Comparison of ENCODE assay signal across 17 mouse cellular contexts in genomic region chr15:52577614-52578013, GRCm38 (mm10).
"Had no signal": no experiment of that assay in that cellular context is flagged by ENCODE, and none has a peak within 500 bp of the region (broad histone marks: within the 10 kb centered on the region; RNA-seq: fewer than 3 reads in every experiment).

No protein-coding gene starts in this region.

- H3K27me3 ChIP-seq: neural tube, embryonic 12.5 days; neural tube, embryonic 13.5 days; neural tube, embryonic 15.5 days; stomach, embryonic 15.5 days had no signal

- H3K9me3 ChIP-seq: neural tube, embryonic 12.5 days; neural tube, embryonic 13.5 days; neural tube, embryonic 15.5 days; stomach, embryonic 15.5 days had no signal

- H3K4me3 ChIP-seq: neural tube, embryonic 12.5 days; neural tube, embryonic 13.5 days; neural tube, embryonic 15.5 days; stomach, embryonic 15.5 days had no signal

- H3K4me1 ChIP-seq: neural tube, embryonic 12.5 days; neural tube, embryonic 13.5 days; neural tube, embryonic 15.5 days; stomach, embryonic 15.5 days had no signal

- H3K36me3 ChIP-seq: neural tube, embryonic 12.5 days; neural tube, embryonic 13.5 days; neural tube, embryonic 15.5 days; stomach, embryonic 15.5 days had no signal

- H3K9ac ChIP-seq: neural tube, embryonic 12.5 days; neural tube, embryonic 13.5 days; neural tube, embryonic 15.5 days; stomach, embryonic 15.5 days had no signal

- H3K4me2 ChIP-seq: neural tube, embryonic 12.5 days; neural tube, embryonic 13.5 days; neural tube, embryonic 15.5 days; stomach, embryonic 15.5 days had no signal

- DNase-seq: retina, postnatal 1 day; right cerebral cortex, adult 18-20 months; right cerebral cortex, postnatal 14 days; right cerebral cortex, postnatal 25 days; right cerebral cortex, postnatal 4 days; spleen, adult 18-20 months; thymus, adult 18-20 months; thymus, adult 2 months; thymus, postnatal 14 days; thymus, postnatal 25 days; thymus, postnatal 36 days; thymus, postnatal 4 days had no signal

- H3K27ac ChIP-seq: neural tube, embryonic 12.5 days; neural tube, embryonic 13.5 days; neural tube, embryonic 15.5 days; stomach, embryonic 15.5 days; stomach, postnatal 0 days had no signal
